Mouse (Mus musculus) stomach, embryonic 15.5 days (tissue): ENCODE measurements around the gene Syne2. TPM values are rescaled to one million over a fixed set of nuclear protein-coding genes. Genes with fewer than 3 reads are reported as not detected.
"Not testable (repeated sequence)": the region's sequence is repeated elsewhere in the genome, so short reads cannot be mapped to it uniquely, and the experiment has no call there.

Experiments
- ATAC-seq: fragments of 200-750 bp; cut with Nextera tagmentation; 2 replicates; pipeline ENCODE4 v1.8.0; 2017; ENCODE audit warnings: low read depth, moderate number of reproducible peaks, moderate TSS enrichment; ENCODE audit not compliant: insufficient read depth, low FRiP score
- H3K27ac ChIP-seq: fragments of 300-500 bp; sonication (generic); 2 replicates; pipeline ENCODE4 v1.5.1; 2015; ENCODE audit warnings: mild to moderate bottlenecking, inconsistent platforms
- H3K27me3 ChIP-seq: fragments of 300-500 bp; sonication (generic); replicated peaks from 2 replicates; pipeline ENCODE4 v1.6.1; 2015; ENCODE audit warnings: inconsistent platforms
- H3K36me3 ChIP-seq: fragments of 300-500 bp; sonication (generic); 2 replicates; pipeline ENCODE4 v1.6.1; 2015; ENCODE audit warnings: inconsistent platforms
- H3K4me1 ChIP-seq: fragments of 300-500 bp; sonication (generic); 2 replicates; pipeline ENCODE4 v1.6.1; 2015; ENCODE audit warnings: inconsistent platforms
- H3K4me2 ChIP-seq: fragments of 300-500 bp; sonication (generic); 2 replicates; pipeline ENCODE4 v1.6.1; 2015; ENCODE audit warnings: mild to moderate bottlenecking, inconsistent platforms
- H3K4me3 ChIP-seq: fragments of 300-500 bp; sonication (generic); replicated peaks from 2 replicates; pipeline ENCODE4 v1.5.1; 2015; ENCODE audit warnings: inconsistent platforms
- H3K9ac ChIP-seq: fragments of 300-500 bp; sonication (generic); 2 replicates; pipeline ENCODE4 v1.6.1; 2015; ENCODE audit warnings: inconsistent platforms
- H3K9me3 ChIP-seq: fragments of 300-500 bp; sonication (generic); 2 replicates; pipeline ENCODE4 v1.6.1; 2016; ENCODE audit warnings: inconsistent platforms
- WGBS: fragments of 180-500 bp; shearing (Covaris S2); methylation state at CpG from one replicate; pipeline ENCODE4 v1.1.7; 2015; 5-methylcytosine and 5-hydroxymethylcytosine counted together
- microRNA-seq: library from miRNA; unstranded; fragments of <30 nt; microRNA quantifications from one replicate; pipeline ENCODE4, GENCODE M21; 2016
- polyA plus RNA-seq: library from polyadenylated mRNA; unstranded; fragments of >200 nt; fragmentation: Nextera tagmentation; extraction: Ambion mirVana; gene quantifications from 2 replicates; pipeline ENCODE4 v1.2.1, GENCODE M21; 2015

Gene Syne2
- polyA plus RNA-seq, 1 experiment from 2014 or later, result 49.2 TPM

GRCm38 (mm10) chr12:76130281-76130680, 312.3 kb downstream of the Syne2 start:
- Histone ChIP-seq H3K27me3 (no peaks in the 10 kb centered on the region), H3K9me3 (no peaks in the 10 kb centered on the region), H3K4me1 (no peaks in the 10 kb centered on the region), H3K36me3 (no peaks in the 10 kb centered on the region), H3K9ac (no peak overlapping the region), H3K27ac (no peak overlapping the region), H3K4me2 (no peak overlapping the region), H3K4me3 (no peak overlapping the region)
- no peak for ATAC-seq
- 27% methylated on average over 4 of the region's 4 CpGs for WGBS

GRCm38 (mm10) chr12:76130891-76131290, 313.0 kb downstream of the Syne2 start:
- Histone ChIP-seq H3K9ac (no peak overlapping the region), H3K4me2 (no peak overlapping the region), H3K27me3 (no peaks in the 10 kb centered on the region), H3K36me3 (no peaks in the 10 kb centered on the region), H3K4me3 (no peak overlapping the region), H3K9me3 (no peaks in the 10 kb centered on the region), H3K4me1 (no peaks in the 10 kb centered on the region), H3K27ac (no peak overlapping the region)
- 84% methylated on average over 6 of the region's 6 CpGs for WGBS
- ATAC-seq, result no peak

GRCm38 (mm10) chr12:76132591-76132990, 314.7 kb downstream of the Syne2 start:
- H3K27me3 ChIP-seq, result no peaks in the 10 kb centered on the region
- H3K4me2 ChIP-seq, result no peak overlapping the region
- H3K27ac ChIP-seq, result no peak overlapping the region
- H3K4me1 ChIP-seq, result no peaks in the 10 kb centered on the region
- H3K9me3 ChIP-seq, result no peaks in the 10 kb centered on the region
- no peak overlapping the region for H3K9ac ChIP-seq
- no peaks in the 10 kb centered on the region for H3K36me3 ChIP-seq
- ATAC-seq, result no peak
- no peak overlapping the region for H3K4me3 ChIP-seq
- WGBS, result 59% methylated on average over 4 of the region's 4 CpGs

- not testable (repeated sequence) for H3K9ac ChIP-seq, H3K9me3 ChIP-seq, H3K27ac ChIP-seq, H3K4me1 ChIP-seq, H3K4me3 ChIP-seq, H3K27me3 ChIP-seq, H3K36me3 ChIP-seq, ATAC-seq, H3K4me2 ChIP-seq
- 82% methylated on average over 9 of the region's 9 CpGs for WGBS
Measured at GRCm38 (mm10) chr12:76133081-76133480, 315.1 kb downstream of the Syne2 start.

- no peak for ATAC-seq
- 48% methylated on average over 6 of the region's 6 CpGs for WGBS
- Histone ChIP-seq H3K4me2 (no peak overlapping the region), H3K9ac (no peak overlapping the region), H3K36me3 (no peaks in the 10 kb centered on the region), H3K27ac (no peak overlapping the region), H3K4me3 (no peak overlapping the region), H3K9me3 (no peaks in the 10 kb centered on the region), H3K27me3 (no peaks in the 10 kb centered on the region), H3K4me1 (no peaks in the 10 kb centered on the region)
Measured at GRCm38 (mm10) chr12:76136701-76137100, 318.8 kb downstream of the Syne2 start.

GRCm38 (mm10) chr12:76152389-76152788, 334.5 kb downstream of the Syne2 start:
- Histone ChIP-seq H3K4me3 (peak overlapping the region; percentile 23), H3K4me2 (peak overlapping the region; percentile 55)
- H3K27me3 ChIP-seq, H3K36me3 ChIP-seq, H3K9me3 ChIP-seq, ATAC-seq, H3K4me1 ChIP-seq, H3K27ac ChIP-seq, H3K9ac ChIP-seq: not testable (repeated sequence)
- WGBS, result 16% methylated on average over 30 of the region's 30 CpGs

Small RNAs within 50 kb of the gene (microRNA-seq; reads per million reads assigned to microRNA genes)
- 2.7 reads per million, percentile 9 among the genes with 10 or more reads in this experiment for gene Mir5101

Other genes with a start within 250 kb of the Syne2 start
- 11.9 and 12.5 TPM in 2 replicates for gene Ppp2r5e, start 221.9 kb upstream of the Syne2 start, polyA plus RNA-seq
- 10.8 and 16.8 TPM in 2 replicates for gene Wdr89, start 148.6 kb upstream of the Syne2 start, polyA plus RNA-seq
- 21.9 and 23.4 TPM in 2 replicates for gene Sgpp1, start 82.4 kb upstream of the Syne2 start, polyA plus RNA-seq